Mouse (Mus musculus): ENCODE results near the gene Igdcc4. TPM values are rescaled to one million over a fixed set of nuclear protein-coding genes. Genes with fewer than 3 reads are reported as not detected.

Gene Igdcc4
- polyA plus RNA-seq, 1 experiment from 2014 or later, result 15.9 TPM

DNA sequence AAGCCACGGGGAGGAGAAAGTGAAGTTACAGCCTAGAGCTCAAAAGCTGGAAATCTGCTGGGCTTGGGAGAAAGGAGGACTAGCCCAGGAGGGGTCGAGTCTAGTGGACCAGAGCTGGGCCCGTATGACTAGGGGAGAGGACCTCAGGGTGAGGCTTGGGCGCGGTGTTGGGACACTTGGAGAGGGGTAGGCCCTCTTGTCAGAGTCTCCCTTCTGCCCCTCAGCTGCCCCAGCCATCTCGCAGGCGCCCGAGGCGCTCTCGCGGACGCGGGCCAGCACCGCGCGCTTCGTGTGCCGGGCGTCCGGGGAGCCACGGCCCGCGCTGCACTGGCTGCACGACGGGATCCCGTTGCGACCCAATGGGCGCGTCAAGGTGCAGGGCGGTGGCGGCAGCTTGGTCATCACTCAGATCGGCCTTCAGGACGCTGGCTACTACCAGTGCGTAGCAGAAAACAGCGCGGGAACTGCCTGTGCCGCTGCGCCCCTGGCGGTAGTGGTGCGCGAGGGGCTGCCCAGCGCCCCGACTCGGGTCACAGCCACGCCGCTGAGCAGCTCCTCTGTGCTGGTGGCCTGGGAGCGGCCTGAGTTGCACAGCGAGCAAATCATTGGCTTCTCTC, 22.4 kb downstream of the Igdcc4 start:
- H3K4me2 ChIP-seq (ENCODE audit: low read length), result peak overlapping the region; percentile 65
- no peak overlapping the region for H3K27ac ChIP-seq (ENCODE audit: low read length)
- H3K9ac ChIP-seq (ENCODE audit: low read depth, low read length), result peak overlapping the region; percentile 50
- WGBS, result 4% methylated on average over 48 of the region's 48 CpGs
- H3K4me1 ChIP-seq (ENCODE audit: control insufficient read depth, insufficient read depth, low read length), result peaks cover 6% of the 10 kb centered on the region; the same call in 1 of the 2 replicates
- peaks cover 10% of the 10 kb centered on the region for H3K36me3 ChIP-seq (ENCODE audit: control insufficient read depth, insufficient read depth, low read length)
- H3K27me3 ChIP-seq (ENCODE audit: control insufficient read depth, insufficient read depth, low read depth, low read length), result no peaks in the 10 kb centered on the region
- ATAC-seq, result peak; percentile 33; the same call in 1 of the 2 replicates
- no peaks in the 10 kb centered on the region for H3K9me3 ChIP-seq (replicated peaks; ENCODE audit: control insufficient read depth, low read length, poor library complexity, severe bottlenecking)
- peak overlapping the region; percentile 29 for H3K4me3 ChIP-seq (ENCODE audit: low read depth, low read length)

DNA sequence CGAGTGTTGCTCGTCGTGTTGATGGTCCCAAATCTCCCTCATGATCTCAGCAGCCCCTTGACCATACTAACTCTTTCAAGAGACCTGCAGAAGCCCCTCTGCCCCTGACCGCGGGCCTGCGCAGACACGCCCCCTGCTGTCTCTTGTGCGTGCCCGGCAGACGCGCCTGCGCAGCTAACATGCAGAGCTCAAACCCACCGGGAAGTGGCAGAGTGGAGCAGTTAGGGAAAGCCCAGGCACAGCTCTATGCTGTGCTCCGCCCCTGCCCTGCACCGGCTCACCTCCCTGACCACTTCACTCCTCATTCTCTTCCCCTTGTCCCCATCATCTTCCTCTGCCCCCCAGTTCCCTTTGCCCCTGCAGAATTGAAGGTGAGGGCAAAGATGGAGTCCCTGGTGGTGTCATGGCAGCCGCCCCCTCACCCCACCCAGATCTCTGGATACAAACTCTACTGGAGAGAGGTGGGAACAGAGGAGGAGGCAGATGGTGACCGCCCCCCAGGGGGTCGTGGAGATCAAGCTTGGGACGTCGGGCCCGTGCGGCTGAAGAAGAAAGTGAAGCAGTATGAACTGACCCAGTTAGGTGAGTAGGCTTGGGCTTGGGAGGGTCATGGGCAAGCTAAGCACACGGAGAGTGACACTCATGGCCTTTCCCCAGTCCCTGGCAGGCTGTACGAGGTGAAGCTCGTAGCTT, 27.0 kb downstream of the Igdcc4 start:
- no peak overlapping the region for H3K4me3 ChIP-seq (ENCODE audit: low read depth, low read length)
- H3K27ac ChIP-seq (ENCODE audit: low read length), result no peak overlapping the region
- no peaks in the 10 kb centered on the region for H3K9me3 ChIP-seq (replicated peaks; ENCODE audit: control insufficient read depth, low read length, poor library complexity, severe bottlenecking)
- H3K4me1 ChIP-seq (ENCODE audit: control insufficient read depth, insufficient read depth, low read length), result peaks cover 6% of the 10 kb centered on the region; the same call in 1 of the 2 replicates
- ATAC-seq, result no peak
- 10% methylated on average over 25 of the region's 25 CpGs for WGBS
- H3K27me3 ChIP-seq (ENCODE audit: control insufficient read depth, insufficient read depth, low read depth, low read length), result no peaks in the 10 kb centered on the region
- H3K36me3 ChIP-seq (ENCODE audit: control insufficient read depth, insufficient read depth, low read length), result peaks cover 10% of the 10 kb centered on the region
- no peak overlapping the region for H3K4me2 ChIP-seq (ENCODE audit: low read length)
- H3K9ac ChIP-seq (ENCODE audit: low read depth, low read length), result no peak overlapping the region

DNA sequence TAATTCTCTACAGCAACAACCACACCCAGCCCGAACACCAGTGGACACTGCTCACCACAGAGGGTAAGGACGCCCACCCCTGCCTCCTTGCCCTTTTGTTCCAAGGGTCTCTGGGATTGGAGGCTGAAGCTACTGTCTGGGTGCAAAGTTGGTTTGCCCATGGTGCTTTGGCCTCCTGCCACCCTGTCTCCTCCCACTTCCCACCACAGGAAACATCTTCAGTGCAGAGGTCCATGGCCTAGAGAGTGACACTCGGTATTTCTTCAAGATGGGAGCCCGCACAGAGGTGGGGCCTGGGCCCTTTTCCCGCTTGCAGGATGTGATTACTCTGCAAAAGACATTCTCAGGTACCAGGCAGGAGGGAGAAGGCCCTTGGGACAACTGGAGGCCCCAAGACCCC, 30.4 kb downstream of the Igdcc4 start:
- H3K9ac ChIP-seq (ENCODE audit: low read depth, low read length), result no peak overlapping the region
- H3K36me3 ChIP-seq (ENCODE audit: control insufficient read depth, insufficient read depth, low read length), result peaks cover 13% of the 10 kb centered on the region; the same call in 1 of the 2 replicates
- peaks cover 2% of the 10 kb centered on the region; the same call in 1 of the 2 replicates for H3K27me3 ChIP-seq (ENCODE audit: control insufficient read depth, insufficient read depth, low read depth, low read length)
- H3K4me2 ChIP-seq (ENCODE audit: low read length), result no peak overlapping the region
- H3K27ac ChIP-seq (ENCODE audit: low read length), result no peak overlapping the region
- peaks cover 2% of the 10 kb centered on the region; the same call in 1 of the 2 replicates for H3K4me1 ChIP-seq (ENCODE audit: control insufficient read depth, insufficient read depth, low read length)
- H3K9me3 ChIP-seq (replicated peaks; ENCODE audit: control insufficient read depth, low read length, poor library complexity, severe bottlenecking), result no peaks in the 10 kb centered on the region
- 86% methylated on average over 5 of the region's 5 CpGs for WGBS
- no peak overlapping the region for H3K4me3 ChIP-seq (ENCODE audit: low read depth, low read length)
- no peak for ATAC-seq

DNA sequence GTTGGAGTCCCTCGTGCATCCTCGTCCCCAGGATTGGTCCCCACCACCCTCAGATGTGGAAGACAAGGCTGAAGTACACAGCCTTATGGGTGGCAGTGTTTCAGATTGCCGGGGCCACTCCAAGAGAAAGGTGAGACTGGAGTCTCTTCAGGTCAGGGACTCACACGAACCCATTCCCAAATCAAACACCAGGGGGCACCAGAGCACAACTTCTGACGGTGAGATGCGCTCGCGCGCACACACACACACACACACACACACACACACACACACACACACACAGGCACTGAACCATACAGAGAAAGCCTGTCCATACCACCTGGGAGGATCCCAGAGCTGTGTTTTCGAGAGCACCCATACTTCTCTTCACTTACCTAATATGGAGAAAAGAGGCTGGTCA, 32.5 kb downstream of the Igdcc4 start:
- Histone ChIP-seq H3K4me2 (ENCODE audit: low read length) (no peak overlapping the region), H3K27me3 (ENCODE audit: control insufficient read depth, insufficient read depth, low read depth, low read length) (peaks cover 2% of the 10 kb centered on the region; the same call in 1 of the 2 replicates), H3K36me3 (ENCODE audit: control insufficient read depth, insufficient read depth, low read length) (peaks cover 13% of the 10 kb centered on the region; the same call in 1 of the 2 replicates), H3K4me3 (ENCODE audit: low read depth, low read length) (no peak overlapping the region), H3K9me3 (replicated peaks; ENCODE audit: control insufficient read depth, low read length, poor library complexity, severe bottlenecking) (no peaks in the 10 kb centered on the region), H3K4me1 (ENCODE audit: control insufficient read depth, insufficient read depth, low read length) (peaks cover 2% of the 10 kb centered on the region; the same call in 1 of the 2 replicates), H3K27ac (ENCODE audit: low read length) (no peak overlapping the region), H3K9ac (ENCODE audit: low read depth, low read length) (no peak overlapping the region)
- ATAC-seq, result peak; percentile 43
- 3% methylated on average over 10 of the region's 10 CpGs for WGBS

DNA sequence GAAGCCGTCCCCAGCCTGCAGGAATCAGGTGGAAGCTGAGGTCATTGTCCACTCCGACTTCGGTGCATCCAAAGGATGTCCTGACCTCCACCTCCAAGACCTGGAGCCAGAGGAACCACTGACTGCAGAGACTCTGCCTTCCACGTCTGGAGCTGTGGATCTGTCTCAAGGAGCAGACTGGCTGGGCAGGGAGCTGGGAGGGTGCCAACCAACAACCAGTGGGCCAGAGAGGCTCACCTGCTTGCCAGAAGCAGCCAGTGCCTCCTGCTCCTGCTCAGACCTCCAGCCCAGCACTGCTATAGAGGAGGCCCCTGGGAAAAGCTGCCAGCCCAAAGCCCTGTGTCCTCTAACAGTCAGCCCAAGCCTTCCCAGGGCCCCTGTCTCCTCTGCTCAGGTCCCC, 33.8 kb downstream of the Igdcc4 start:
- Histone ChIP-seq H3K36me3 (ENCODE audit: control insufficient read depth, insufficient read depth, low read length) (peaks cover 11% of the 10 kb centered on the region; the same call in 1 of the 2 replicates), H3K4me2 (ENCODE audit: low read length) (no peak overlapping the region), H3K27me3 (ENCODE audit: control insufficient read depth, insufficient read depth, low read depth, low read length) (peaks cover 2% of the 10 kb centered on the region; the same call in 1 of the 2 replicates), H3K27ac (ENCODE audit: low read length) (no peak overlapping the region), H3K4me3 (ENCODE audit: low read depth, low read length) (no peak overlapping the region), H3K9me3 (replicated peaks; ENCODE audit: control insufficient read depth, low read length, poor library complexity, severe bottlenecking) (no peaks in the 10 kb centered on the region), H3K4me1 (ENCODE audit: control insufficient read depth, insufficient read depth, low read length) (peaks cover 2% of the 10 kb centered on the region), H3K9ac (ENCODE audit: low read depth, low read length) (no peak overlapping the region)
- 78% methylated on average over 4 of the region's 4 CpGs for WGBS
- ATAC-seq, result no peak

DNA sequence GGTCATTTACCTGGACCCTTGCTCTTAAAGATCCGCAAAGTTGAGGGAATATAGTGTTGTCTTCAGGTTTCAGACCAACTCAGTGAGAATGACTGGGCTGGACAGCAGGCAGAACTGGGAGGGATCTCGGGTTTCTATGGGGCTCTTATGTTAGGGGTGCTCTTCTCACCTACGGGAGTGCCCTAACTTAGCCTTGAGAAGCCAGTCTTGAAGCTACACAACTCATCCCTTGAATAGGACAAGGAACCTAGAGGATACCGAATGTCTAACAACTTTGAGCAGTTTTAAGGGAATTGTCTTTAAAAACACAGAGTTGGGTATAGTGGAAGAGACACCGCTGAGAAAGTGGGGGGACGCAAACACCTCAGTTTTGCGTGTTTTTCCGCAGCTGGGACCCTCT, 39.2 kb downstream of the Igdcc4 start:
- peak overlapping the region; percentile 97 for H3K9ac ChIP-seq (ENCODE audit: low read depth, low read length)
- peak overlapping the region; percentile 96 for H3K4me2 ChIP-seq (ENCODE audit: low read length)
- no peaks in the 10 kb centered on the region for H3K9me3 ChIP-seq (replicated peaks; ENCODE audit: control insufficient read depth, low read length, poor library complexity, severe bottlenecking)
- WGBS, result 2% methylated on average over 8 of the region's 8 CpGs
- 0 out of 2 replicates have a peak, but pooled peaks cover 3% of the 10 kb centered on the region for H3K36me3 ChIP-seq (ENCODE audit: control insufficient read depth, insufficient read depth, low read length)
- peak overlapping the region; percentile 94 for H3K27ac ChIP-seq (ENCODE audit: low read length)
- peak overlapping the region; percentile 93 for H3K4me3 ChIP-seq (ENCODE audit: low read depth, low read length)
- no peak for ATAC-seq
- peaks cover 18% of the 10 kb centered on the region for H3K4me1 ChIP-seq (ENCODE audit: control insufficient read depth, insufficient read depth, low read length)
- no peaks in the 10 kb centered on the region; the same call in 1 of the 2 replicates for H3K27me3 ChIP-seq (ENCODE audit: control insufficient read depth, insufficient read depth, low read depth, low read length)

DNA sequence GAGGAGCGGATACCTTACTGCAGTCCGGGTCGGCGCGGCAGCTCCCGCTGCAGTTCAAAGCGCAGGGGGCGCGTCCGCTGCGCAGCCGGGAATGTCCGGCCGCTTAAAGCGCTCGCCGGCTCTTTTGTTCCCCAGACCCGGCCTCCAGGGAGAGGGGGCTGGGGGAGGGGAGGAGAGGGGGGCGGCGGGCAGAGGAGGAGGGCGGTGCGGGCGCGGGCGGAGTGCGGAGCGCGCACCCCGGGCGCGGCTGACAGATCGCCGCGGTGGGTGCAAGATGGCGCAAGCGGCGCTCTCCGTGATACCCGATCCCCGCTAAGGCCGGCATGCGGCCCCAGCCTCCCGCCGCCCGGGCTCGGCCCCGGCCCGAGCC, 39.6 kb downstream of the Igdcc4 start, which contains the start of gene Igdcc3:
TSS of gene Igdcc3 (plus strand) at position 254 of the 370 bp plus-strand sequence.
- H3K27ac ChIP-seq (ENCODE audit: low read length), result peak within 1 kb of the TSS; percentile 94
- peaks cover 18% of the 10 kb centered on the region for H3K4me1 ChIP-seq (ENCODE audit: control insufficient read depth, insufficient read depth, low read length)
- peak within 1 kb of the TSS; percentile 96 for H3K4me2 ChIP-seq (ENCODE audit: low read length)
- H3K4me3 ChIP-seq (ENCODE audit: low read depth, low read length), result peak within 1 kb of the TSS; percentile 93
- H3K9me3 ChIP-seq (replicated peaks; ENCODE audit: control insufficient read depth, low read length, poor library complexity, severe bottlenecking), result no peaks in the 10 kb centered on the region
- 0 out of 2 replicates have a peak, but pooled peaks cover under 1% of the 10 kb centered on the region for H3K36me3 ChIP-seq (ENCODE audit: control insufficient read depth, insufficient read depth, low read length)
- H3K9ac ChIP-seq (ENCODE audit: low read depth, low read length), result peak within 1 kb of the TSS; percentile 97
- 0% methylated on average over 17 of the region's 48 CpGs for WGBS
- ATAC-seq, result peak; percentile 79
- no peaks in the 10 kb centered on the region; the same call in 1 of the 2 replicates for H3K27me3 ChIP-seq (ENCODE audit: control insufficient read depth, insufficient read depth, low read depth, low read length)

DNA sequence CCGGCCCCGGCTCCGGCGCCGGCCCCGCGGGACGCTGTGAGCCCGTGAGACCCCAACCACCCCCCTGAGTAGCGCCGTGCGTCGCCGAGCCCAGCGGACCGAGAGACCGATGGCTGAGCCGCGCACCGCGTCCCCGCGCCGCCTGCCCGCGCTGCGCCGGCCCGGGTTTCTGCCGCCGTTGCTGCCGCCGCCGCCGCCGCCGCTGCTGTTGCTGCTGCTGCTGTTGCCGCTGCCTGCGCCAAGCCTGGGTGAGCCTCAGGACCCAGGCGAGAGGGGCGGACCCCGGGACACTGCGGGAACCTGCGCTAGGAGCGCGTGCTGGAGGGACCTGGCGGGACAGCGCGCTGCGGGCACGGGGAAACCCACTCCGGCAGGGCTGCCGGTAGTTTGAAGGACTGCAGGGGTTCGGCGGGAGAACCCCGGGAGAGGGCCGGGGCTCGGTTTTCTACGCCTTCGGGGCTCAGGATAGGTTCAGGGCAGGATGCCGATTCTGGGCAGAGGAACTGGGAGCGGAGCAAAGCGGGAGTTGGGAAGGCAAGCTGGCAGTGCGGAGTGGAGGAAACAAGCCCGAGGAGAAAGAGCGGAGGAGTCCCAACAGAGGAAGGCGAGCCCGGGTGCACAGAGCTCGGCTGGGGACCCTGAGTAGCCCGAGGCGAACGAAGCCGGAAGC, 40.2 kb downstream of the Igdcc4 start:
- Histone ChIP-seq H3K27ac (ENCODE audit: low read length) (peak overlapping the region; percentile 94), H3K4me3 (ENCODE audit: low read depth, low read length) (peak overlapping the region; percentile 93), H3K9me3 (replicated peaks; ENCODE audit: control insufficient read depth, low read length, poor library complexity, severe bottlenecking) (no peaks in the 10 kb centered on the region), H3K4me2 (ENCODE audit: low read length) (peak overlapping the region; percentile 96), H3K27me3 (ENCODE audit: control insufficient read depth, insufficient read depth, low read depth, low read length) (no peaks in the 10 kb centered on the region), H3K36me3 (ENCODE audit: control insufficient read depth, insufficient read depth, low read length) (no peaks in the 10 kb centered on the region), H3K9ac (ENCODE audit: low read depth, low read length) (peak overlapping the region; percentile 97), H3K4me1 (ENCODE audit: control insufficient read depth, insufficient read depth, low read length) (peaks cover 18% of the 10 kb centered on the region)
- under 1% methylated on average over 54 of the region's 73 CpGs for WGBS
- peak; percentile 72 for ATAC-seq

All from midbrain, embryonic 16.5 days (tissue).